Mouse (Mus musculus) cortical plate, adult 2 months (tissue): ENCODE data around the gene Prdm8.

Source experiments
- CTCF ChIP-seq: fragments of 200-500 bp; IDR thresholded peaks from 2 replicates; pipeline ENCODE4 v1.5.1; 2011; ENCODE audit warnings: mild to moderate bottlenecking, control low read depth, low read length; ENCODE audit not compliant: insufficient read depth; ENCODE audit errors: extremely low read depth
- POLR2A ChIP-seq: fragments of 200-500 bp; IDR thresholded peaks from 2 replicates; pipeline ENCODE4 v1.6.1; 2011; ENCODE audit warnings: mild to moderate bottlenecking, low read length, control low read depth; ENCODE audit not compliant: insufficient read depth; ENCODE audit errors: extremely low read depth

DNA sequence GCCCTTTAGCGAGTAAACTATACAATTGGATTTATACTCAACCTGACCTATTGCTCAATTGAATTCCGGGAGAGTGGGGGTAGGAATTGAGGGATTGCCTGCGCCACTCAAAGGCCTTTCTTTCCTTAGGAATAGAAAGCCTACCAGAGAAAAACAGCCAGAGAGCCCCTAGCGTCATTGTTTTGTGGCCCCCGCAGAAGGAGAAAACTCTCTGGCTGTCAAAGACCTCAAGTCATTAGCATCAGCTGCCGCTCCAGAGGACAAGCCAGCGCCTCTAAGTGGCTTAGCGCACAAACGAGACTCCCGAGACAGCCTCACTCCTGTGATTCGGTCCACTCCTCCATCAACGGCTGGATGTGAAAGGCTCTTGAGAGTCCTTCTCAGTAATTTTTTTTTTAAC is 12.6 kb downstream of the Prdm8 start:
- no peak for TF ChIP-seq CTCF
- no peak for TF ChIP-seq POLR2A
